Mouse (Mus musculus): Measurements from ENCODE around the gene Plxdc1.

DNA sequence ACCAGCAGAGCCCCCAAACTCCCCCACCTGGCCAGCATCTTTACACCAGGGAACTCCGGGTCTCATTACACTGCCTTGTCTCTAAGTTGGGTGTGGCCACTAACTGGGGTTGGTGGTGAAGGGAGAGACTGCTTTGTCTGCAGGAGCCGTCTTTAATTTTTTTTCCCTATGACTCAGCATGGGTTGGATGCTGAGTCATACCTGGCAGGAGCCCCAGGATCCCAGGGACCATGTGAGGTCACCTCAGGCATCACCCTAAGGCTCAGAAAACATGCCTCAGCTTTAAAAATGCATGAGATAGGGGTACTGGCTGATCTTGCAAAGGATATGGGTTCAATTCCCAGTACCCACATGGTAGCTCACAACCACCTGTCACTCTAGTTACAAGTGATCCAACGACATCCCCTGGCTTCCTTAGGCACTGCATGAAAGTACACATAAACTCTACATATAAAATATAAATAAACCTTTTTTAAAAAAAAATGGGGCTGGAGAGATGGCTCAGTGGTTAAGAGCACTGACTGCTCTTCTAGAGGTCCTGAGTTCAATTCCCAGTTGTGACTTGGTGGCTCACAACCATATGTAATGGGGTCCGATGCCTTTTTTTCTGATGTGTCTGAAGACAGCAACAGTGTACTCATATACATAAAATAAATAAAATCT is 50.2 kb downstream of the Plxdc1 start:
- TF ChIP-seq POLR2A (IDR thresholded peaks at IDR 0.05; ENCODE audit: borderline replicate concordance, control insufficient read depth, low read depth, low read length) (no peak), CTCF (IDR thresholded peaks at IDR 0.05; ENCODE audit: control insufficient read depth, insufficient read depth, low read length) (no peak)
